Mouse (Mus musculus): Measurements from ENCODE around the gene Rgs16.

Rgs16 gene

GRCm38 (mm10) chr1:153740145-153740544 is at the start of gene Rgs16:
Gene Rgs16, plus strand, starts transcription at chr1:153740349.
- peak; percentile 47 to 68 for DNase-seq (ENCODE audit: low spot score in 2 of 2)

GRCm38 (mm10) chr1:153692526-153692925 is 47.6 kb upstream of the Rgs16 start:
- no peak for DNase-seq (ENCODE audit: low spot score in 2 of 2)

- DNase-seq (ENCODE audit: low spot score in 2 of 2) = no peak
These were observed 45.6 kb upstream of the Rgs16 start for GRCm38 (mm10) chr1:153694372-153695120.

GRCm38 (mm10) chr1:153695398-153695797 is 44.8 kb upstream of the Rgs16 start:
- peak in 1 of 2 experiments; percentile 39 for DNase-seq (ENCODE audit: low spot score in 2 of 2)

GRCm38 (mm10) chr1:153696093-153696492 is 44.1 kb upstream of the Rgs16 start:
- DNase-seq (ENCODE audit: low spot score in 2 of 2) = no peak

- DNase-seq (ENCODE audit: low spot score in 2 of 2) = no peak
These were observed 43.6 kb upstream of the Rgs16 start for GRCm38 (mm10) chr1:153696541-153696940.

- DNase-seq (ENCODE audit: low spot score in 2 of 2) = no peak
These were observed 42.4 kb upstream of the Rgs16 start for GRCm38 (mm10) chr1:153697581-153698251.

- DNase-seq (ENCODE audit: low spot score in 2 of 2) = no peak
These were observed 41.7 kb upstream of the Rgs16 start for GRCm38 (mm10) chr1:153698311-153699084.

- no peak for DNase-seq (ENCODE audit: low spot score in 2 of 2)
These were observed 39.6 kb upstream of the Rgs16 start for GRCm38 (mm10) chr1:153700448-153701063.

- no peak for DNase-seq (ENCODE audit: low spot score in 2 of 2)
These were observed 38.7 kb upstream of the Rgs16 start for GRCm38 (mm10) chr1:153701461-153701860.

- DNase-seq (ENCODE audit: low spot score in 2 of 2) = no peak
These were observed 37.8 kb upstream of the Rgs16 start for GRCm38 (mm10) chr1:153702166-153702852.

- no peak for DNase-seq (ENCODE audit: low spot score in 2 of 2)
These were observed 37.2 kb upstream of the Rgs16 start for GRCm38 (mm10) chr1:153702853-153703410.

- DNase-seq (ENCODE audit: low spot score in 2 of 2) = peak in 1 of 2 experiments; percentile 50
These were observed 36.6 kb upstream of the Rgs16 start for GRCm38 (mm10) chr1:153703445-153703991.

- DNase-seq (ENCODE audit: low spot score in 2 of 2) = peak in 1 of 2 experiments; percentile 35
These were observed 36.0 kb upstream of the Rgs16 start for GRCm38 (mm10) chr1:153704174-153704573.

GRCm38 (mm10) chr1:153704996-153705395 is 35.2 kb upstream of the Rgs16 start:
- DNase-seq (ENCODE audit: low spot score in 2 of 2) = no peak

GRCm38 (mm10) chr1:153708626-153709025 is 31.5 kb upstream of the Rgs16 start:
- DNase-seq (ENCODE audit: low spot score in 2 of 2) = no peak

- DNase-seq (ENCODE audit: low spot score in 2 of 2) = no peak
These were observed 30.7 kb upstream of the Rgs16 start for GRCm38 (mm10) chr1:153709451-153709850.

GRCm38 (mm10) chr1:153711544-153712262 is 28.4 kb upstream of the Rgs16 start:
- DNase-seq (ENCODE audit: low spot score in 2 of 2) = no peak

GRCm38 (mm10) chr1:153712633-153713032 is 27.5 kb upstream of the Rgs16 start:
- DNase-seq (ENCODE audit: low spot score in 2 of 2) = no peak

- no peak for DNase-seq (ENCODE audit: low spot score in 2 of 2)
These were observed 22.2 kb upstream of the Rgs16 start for GRCm38 (mm10) chr1:153717990-153718389.
